Mouse (Mus musculus) neural tube, embryonic 13.5 days (tissue): ENCODE results near the gene Skida1. TPM values are rescaled to one million over a fixed set of nuclear protein-coding genes. Genes with fewer than 3 reads are reported as not detected.

Source experiments
- ATAC-seq: fragments of 200-750 bp; cut with Nextera tagmentation; 2 replicates; pipeline ENCODE4 v1.8.0; 2017; ENCODE audit warnings: low read depth, mild to moderate bottlenecking, moderate TSS enrichment, moderate library complexity
- H3K27ac ChIP-seq: fragments of 300-500 bp; sonication (generic); replicated peaks from 2 replicates; pipeline ENCODE4 v1.5.1; 2015; ENCODE audit warnings: moderate library complexity, mild to moderate bottlenecking, inconsistent platforms
- H3K27me3 ChIP-seq: fragments of 300-500 bp; sonication (generic); 2 replicates; pipeline ENCODE4 v1.6.1; 2015; ENCODE audit warnings: mild to moderate bottlenecking, inconsistent platforms
- H3K36me3 ChIP-seq: fragments of 300-500 bp; sonication (generic); 2 replicates; pipeline ENCODE4 v1.6.1; 2015; ENCODE audit warnings: mild to moderate bottlenecking, inconsistent platforms
- H3K4me1 ChIP-seq: fragments of 300-500 bp; sonication (generic); replicated peaks from 2 replicates; pipeline ENCODE4 v1.6.1; 2015; ENCODE audit warnings: inconsistent platforms
- H3K4me2 ChIP-seq: fragments of 300-500 bp; sonication (generic); 2 replicates; pipeline ENCODE4 v1.6.1; 2015; ENCODE audit warnings: inconsistent platforms, mild to moderate bottlenecking, moderate library complexity
- H3K4me3 ChIP-seq: fragments of 300-500 bp; sonication (generic); 2 replicates; pipeline ENCODE4 v1.5.1; 2015; ENCODE audit warnings: mild to moderate bottlenecking, inconsistent platforms
- H3K9ac ChIP-seq: fragments of 300-500 bp; sonication (generic); 2 replicates; pipeline ENCODE4 v1.6.1; 2015; ENCODE audit warnings: moderate library complexity, mild to moderate bottlenecking, inconsistent platforms
- H3K9me3 ChIP-seq: fragments of 300-500 bp; sonication (generic); 2 replicates; pipeline ENCODE4 v1.6.1; 2016; ENCODE audit warnings: inconsistent platforms
- WGBS: fragments of 180-500 bp; shearing (Covaris S2); methylation state at CpG from one replicate; pipeline ENCODE4 v1.1.7; 2015; 5-methylcytosine and 5-hydroxymethylcytosine counted together
- polyA plus RNA-seq: library from polyadenylated mRNA; unstranded; fragments of >200 nt; fragmentation: Nextera tagmentation; extraction: Ambion mirVana; gene quantifications from 2 replicates; pipeline ENCODE4 v1.2.1, GENCODE M21; 2015

Gene Skida1
- polyA plus RNA-seq, 1 experiment from 2014 or later = 8.2 TPM

GRCm38 (mm10) chr2:18053243-18053950 lies 4.5 kb upstream of the Skida1 start:
- Histone ChIP-seq H3K4me2 (no peak overlapping the region; the same call in 1 of the 2 replicates), H3K27ac (peak overlapping the region; percentile 73), H3K4me1 (peaks cover 71% of the 10 kb centered on the region), H3K9me3 (no peaks in the 10 kb centered on the region), H3K27me3 (no peaks in the 10 kb centered on the region), H3K9ac (peak overlapping the region; percentile 45; the same call in 1 of the 2 replicates), H3K4me3 (no peak overlapping the region), H3K36me3 (no peaks in the 10 kb centered on the region)
- no peak for ATAC-seq
- WGBS = 22% methylated on average over 1 of the region's 1 CpGs

- no peak for ATAC-seq
- no peaks in the 10 kb centered on the region for H3K27me3 ChIP-seq
- H3K4me1 ChIP-seq = peaks cover 66% of the 10 kb centered on the region
- H3K9ac ChIP-seq = no peak overlapping the region
- no peak overlapping the region for H3K27ac ChIP-seq
- no peak overlapping the region for H3K4me3 ChIP-seq
- no peaks in the 10 kb centered on the region for H3K36me3 ChIP-seq
- peak overlapping the region; percentile 11 for H3K4me2 ChIP-seq
- H3K9me3 ChIP-seq = no peaks in the 10 kb centered on the region
- WGBS = 16% methylated on average over 3 of the region's 3 CpGs
These were observed 3.7 kb upstream of the Skida1 start for GRCm38 (mm10) chr2:18052581-18052980.

DNA sequence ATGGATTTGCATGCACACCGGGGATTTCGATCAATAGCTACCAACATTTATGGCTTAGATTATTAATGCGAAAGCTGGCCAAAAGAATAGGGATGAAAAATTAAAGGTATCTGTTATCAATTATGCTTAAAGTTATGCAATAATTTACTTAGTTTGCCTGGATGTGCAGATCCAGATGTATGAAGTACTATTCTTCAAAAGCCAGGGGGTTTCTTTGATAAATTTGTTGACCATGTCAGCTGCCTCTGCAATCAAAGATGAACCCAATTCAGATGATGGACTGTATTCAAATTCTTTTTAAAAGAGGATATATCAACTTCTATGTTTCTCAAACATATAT lies 3.0 kb upstream of the Skida1 start:
- Histone ChIP-seq H3K36me3 (no peaks in the 10 kb centered on the region), H3K4me1 (peaks cover 66% of the 10 kb centered on the region), H3K4me3 (0 out of 2 replicates have a peak overlapping the region, but pooled peaks have one; percentile 8), H3K9me3 (no peaks in the 10 kb centered on the region), H3K4me2 (peak overlapping the region; percentile 81), H3K9ac (peak overlapping the region; percentile 100), H3K27ac (peak overlapping the region; percentile 100), H3K27me3 (no peaks in the 10 kb centered on the region)
- WGBS = 29% methylated on average over 3 of the region's 3 CpGs
- no peak for ATAC-seq

DNA sequence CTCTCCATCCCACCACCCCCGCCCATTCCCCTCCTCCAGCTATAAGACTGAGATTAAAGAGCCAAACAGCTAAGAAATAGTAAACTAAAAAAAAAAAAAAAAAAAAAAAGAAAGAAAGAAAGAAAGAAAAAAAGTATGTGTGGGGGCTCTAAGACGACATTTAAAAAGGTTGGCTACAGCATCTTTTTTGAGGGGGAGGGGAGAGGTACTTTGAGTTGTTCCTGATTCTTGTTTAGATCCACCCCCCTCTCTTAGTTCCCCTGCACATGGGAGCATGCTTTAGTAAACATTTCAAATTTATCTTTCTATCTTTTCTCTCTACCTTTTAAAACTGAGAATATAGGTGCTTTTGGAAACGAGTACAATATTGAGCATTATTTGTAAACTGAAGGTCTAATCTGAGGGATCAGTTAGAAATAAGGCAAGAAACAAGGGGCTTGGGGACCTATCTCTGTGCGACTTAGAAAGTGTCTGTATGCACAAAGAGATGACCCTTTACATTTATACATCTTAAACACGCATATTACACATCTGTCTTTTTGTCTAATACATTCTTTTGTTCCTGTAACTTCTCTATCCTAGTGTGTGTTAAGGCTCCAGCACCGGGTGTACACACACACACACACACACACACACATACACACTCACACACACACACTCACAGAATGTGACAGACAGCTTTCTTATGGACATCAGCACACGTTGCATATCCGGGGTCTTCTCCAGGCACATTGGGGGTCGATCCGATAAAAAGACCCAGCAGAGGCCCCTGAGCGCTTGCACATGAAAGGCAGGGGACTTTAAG lies 2.4 kb upstream of the Skida1 start:
- no peaks in the 10 kb centered on the region for H3K27me3 ChIP-seq
- 10% methylated on average over 11 of the region's 11 CpGs for WGBS
- no peaks in the 10 kb centered on the region for H3K9me3 ChIP-seq
- peak overlapping the region; percentile 97 for H3K4me3 ChIP-seq
- H3K4me2 ChIP-seq = peak overlapping the region; percentile 81
- H3K9ac ChIP-seq = peak overlapping the region; percentile 100
- ATAC-seq = no peak
- peak overlapping the region; percentile 100 for H3K27ac ChIP-seq
- peaks cover 66% of the 10 kb centered on the region for H3K4me1 ChIP-seq
- no peaks in the 10 kb centered on the region for H3K36me3 ChIP-seq

GRCm38 (mm10) chr2:18050541-18050985 lies 1.7 kb upstream of the Skida1 start:
- Histone ChIP-seq H3K4me1 (peaks cover 63% of the 10 kb centered on the region), H3K4me3 (peak overlapping the region; percentile 97), H3K9ac (peak overlapping the region; percentile 100), H3K4me2 (peak overlapping the region; percentile 81), H3K27me3 (no peaks in the 10 kb centered on the region), H3K27ac (peak overlapping the region; percentile 100), H3K9me3 (no peaks in the 10 kb centered on the region), H3K36me3 (no peaks in the 10 kb centered on the region)
- 4% methylated on average over 10 of the region's 10 CpGs for WGBS
- ATAC-seq = no peak

DNA sequence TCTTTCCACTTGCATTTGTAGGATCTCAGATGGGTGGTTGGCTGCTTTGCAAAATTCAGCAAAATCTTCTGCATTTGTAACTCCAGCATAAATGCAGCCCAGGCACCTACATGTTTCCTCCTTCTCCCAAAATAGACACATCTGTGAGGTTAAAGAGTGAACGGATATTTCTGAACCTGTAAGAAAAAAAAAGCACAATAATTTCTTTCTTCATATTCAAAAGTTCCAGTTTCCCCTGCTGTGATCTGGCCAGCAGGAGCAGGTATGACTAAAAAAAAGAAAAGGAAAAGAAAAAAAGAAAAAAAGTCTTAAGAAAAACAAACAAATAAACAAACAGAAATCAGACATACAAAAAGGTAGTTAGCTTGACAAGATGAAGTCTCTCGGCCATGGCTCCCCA lies 1.2 kb upstream of the Skida1 start:
- no peaks in the 10 kb centered on the region for H3K27me3 ChIP-seq
- peak overlapping the region; percentile 81 for H3K4me2 ChIP-seq
- no peak for ATAC-seq
- peak overlapping the region; percentile 100 for H3K27ac ChIP-seq
- H3K9ac ChIP-seq = peak overlapping the region; percentile 100
- 9% methylated on average over 2 of the region's 2 CpGs for WGBS
- H3K4me1 ChIP-seq = peaks cover 60% of the 10 kb centered on the region
- H3K9me3 ChIP-seq = no peaks in the 10 kb centered on the region
- no peaks in the 10 kb centered on the region for H3K36me3 ChIP-seq
- H3K4me3 ChIP-seq = peak overlapping the region; percentile 97

DNA sequence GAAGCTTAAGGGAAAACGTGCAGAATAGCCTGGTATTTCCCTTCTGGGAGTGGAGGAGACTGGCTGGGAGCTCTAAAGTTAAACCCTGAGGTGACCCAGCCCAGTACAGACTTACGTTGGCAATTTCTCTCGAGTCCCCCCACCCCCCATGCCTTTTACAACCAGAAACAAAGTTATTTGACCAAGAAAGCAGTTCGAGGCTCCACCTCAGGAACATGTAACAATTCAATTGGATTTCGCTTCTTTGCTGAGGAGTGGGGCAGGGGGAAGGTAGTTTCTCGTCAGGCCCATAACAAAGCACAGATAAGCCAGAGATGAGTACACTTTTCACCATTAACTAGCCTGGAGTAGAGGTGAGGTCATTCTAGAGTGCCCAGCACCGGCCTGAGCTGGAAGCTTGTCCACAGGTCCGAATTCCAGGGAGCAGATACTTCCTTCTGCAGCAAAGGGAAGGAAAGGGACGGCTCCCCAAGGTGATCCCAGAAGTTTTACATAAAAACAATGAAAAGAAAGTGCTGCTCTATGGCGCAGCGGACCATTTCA lies 499 bp upstream of the Skida1 start:
- peak; percentile 37; the same call in 1 of the 2 replicates for ATAC-seq
- peak overlapping the region; percentile 81 for H3K4me2 ChIP-seq

GRCm38 (mm10) chr2:18047646-18048452 lies 1.0 kb downstream of the Skida1 start:
- Histone ChIP-seq H3K27ac (peak overlapping the region; percentile 100), H3K27me3 (no peaks in the 10 kb centered on the region), H3K9ac (peak overlapping the region; percentile 100), H3K4me2 (peak overlapping the region; percentile 81), H3K4me1 (peaks cover 58% of the 10 kb centered on the region), H3K36me3 (no peaks in the 10 kb centered on the region), H3K4me3 (peak overlapping the region; percentile 97), H3K9me3 (no peaks in the 10 kb centered on the region)
- peak; percentile 53 for ATAC-seq
- WGBS = under 1% methylated on average over 70 of the region's 70 CpGs

More for the DNA sequence above, 499 bp upstream of the Skida1 start:
- Histone ChIP-seq H3K27me3 (no peaks in the 10 kb centered on the region), H3K4me3 (peak overlapping the region; percentile 97), H3K9me3 (no peaks in the 10 kb centered on the region), H3K36me3 (no peaks in the 10 kb centered on the region), H3K27ac (peak overlapping the region; percentile 100), H3K9ac (peak overlapping the region; percentile 100), H3K4me1 (peaks cover 57% of the 10 kb centered on the region)
- 2% methylated on average over 11 of the region's 11 CpGs for WGBS

DNA sequence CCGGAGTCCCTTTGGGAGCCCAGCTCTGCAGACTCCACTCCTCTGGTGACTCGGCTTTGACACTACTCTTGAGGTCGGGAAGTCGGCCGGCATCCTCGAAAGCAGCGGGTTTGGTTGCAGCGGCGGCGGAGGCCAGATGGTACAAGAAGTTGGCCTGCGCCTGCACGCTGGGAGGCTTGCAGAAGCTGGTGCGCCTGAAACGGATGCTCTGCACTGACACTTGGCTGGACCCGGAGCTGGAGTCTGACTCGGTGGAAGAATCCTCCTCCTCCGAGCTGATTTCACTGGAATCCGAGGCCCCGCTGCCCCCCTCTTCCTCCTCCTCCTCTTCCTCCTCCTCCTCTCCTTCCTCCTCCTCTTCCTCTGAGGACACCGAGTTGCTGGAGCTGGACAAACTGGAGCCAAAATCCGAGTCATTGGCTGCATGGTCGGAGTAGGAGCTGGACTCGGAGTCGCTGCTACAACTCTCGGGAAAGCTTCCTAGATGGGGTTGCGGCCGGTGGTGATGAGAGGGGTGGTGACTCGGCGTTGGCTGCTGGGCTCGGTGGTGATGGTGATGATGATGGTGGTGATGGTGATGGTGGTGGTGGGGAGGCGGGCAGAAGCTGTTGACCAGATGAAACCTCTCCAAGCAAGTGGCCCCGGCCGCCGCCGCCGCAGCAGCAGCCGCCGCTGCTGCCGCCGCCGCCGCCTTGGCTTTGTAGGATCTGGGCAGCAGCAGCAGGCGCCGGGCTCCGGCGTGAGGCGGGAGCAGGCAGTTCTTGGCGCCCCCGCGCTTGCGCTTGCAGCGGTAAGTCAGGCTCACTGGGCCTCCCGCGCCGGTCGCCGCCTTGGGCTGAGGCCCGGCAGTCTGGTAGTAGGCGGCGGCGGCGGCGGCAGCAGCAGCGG lies 1.8 kb downstream of the Skida1 start:
- Histone ChIP-seq H3K27ac (peak overlapping the region; percentile 100), H3K4me2 (peak overlapping the region; percentile 81), H3K36me3 (no peaks in the 10 kb centered on the region), H3K27me3 (no peaks in the 10 kb centered on the region), H3K9ac (peak overlapping the region; percentile 100), H3K4me1 (peaks cover 58% of the 10 kb centered on the region), H3K4me3 (peak overlapping the region; percentile 97), H3K9me3 (no peaks in the 10 kb centered on the region)
- under 1% methylated on average over 63 of the region's 64 CpGs for WGBS
- ATAC-seq = no peak

GRCm38 (mm10) chr2:18046186-18046585 lies 2.7 kb downstream of the Skida1 start:
- H3K9ac ChIP-seq = peak overlapping the region; percentile 100
- H3K27ac ChIP-seq = peak overlapping the region; percentile 100
- no peaks in the 10 kb centered on the region for H3K9me3 ChIP-seq
- WGBS = under 1% methylated on average over 4 of the region's 4 CpGs
- no peak for ATAC-seq
- peaks cover 58% of the 10 kb centered on the region for H3K4me1 ChIP-seq
- peak overlapping the region; percentile 81 for H3K4me2 ChIP-seq
- H3K27me3 ChIP-seq = no peaks in the 10 kb centered on the region
- no peaks in the 10 kb centered on the region for H3K36me3 ChIP-seq
- H3K4me3 ChIP-seq = peak overlapping the region; percentile 97

DNA sequence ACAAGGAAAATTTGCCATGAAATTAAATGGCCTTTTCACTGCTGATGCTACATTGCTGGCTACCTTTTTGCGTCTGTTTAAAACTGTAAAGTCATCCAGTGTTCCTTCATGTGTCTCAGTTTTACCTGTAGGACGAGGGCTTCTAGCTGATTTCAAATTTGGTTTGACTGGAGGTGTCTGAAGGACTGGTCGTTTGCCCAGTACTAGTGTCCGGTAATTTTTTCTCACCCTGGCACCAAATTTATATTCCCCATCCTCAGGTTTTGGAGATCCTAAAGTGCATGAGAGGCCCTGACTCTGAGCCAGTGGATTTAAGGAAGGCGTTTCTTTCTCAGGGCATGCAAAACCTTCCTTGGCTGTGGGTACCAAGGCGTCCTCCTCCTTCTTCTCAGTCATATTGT lies 3.1 kb downstream of the Skida1 start:
- Histone ChIP-seq H3K27me3 (no peaks in the 10 kb centered on the region), H3K27ac (peak overlapping the region; percentile 100), H3K4me2 (peak overlapping the region; percentile 81), H3K36me3 (no peaks in the 10 kb centered on the region), H3K4me1 (peaks cover 58% of the 10 kb centered on the region), H3K4me3 (peak overlapping the region; percentile 97), H3K9me3 (no peaks in the 10 kb centered on the region), H3K9ac (peak overlapping the region; percentile 100)
- ATAC-seq = no peak
- 6% methylated on average over 6 of the region's 6 CpGs for WGBS
